Mouse (Mus musculus) embryonic stem cell, embryonic (primary cell): ENCODE data around the gene Ptpn7.

Source experiments
- CTCF ChIA-PET, 4 experiments: fragments of 300-600 bp in 2 of 4; fragments of 350-600 bp in 2 of 4; sonication (Branson Sonifier 250); formaldehyde crosslinking; loops; one replicate each; lab custom pipeline; 2022; ENCODE audit warnings: inconsistent platforms in 2 of 4; lab: Charles Lee
- POLR2A ChIA-PET, 4 experiments: fragments of 300-600 bp in 2 of 4; fragments of 350-600 bp in 2 of 4; sonication (Branson Sonifier 250); formaldehyde crosslinking; loops; one replicate each; lab custom pipeline; 2022; ENCODE audit warnings: antibody characterized with exemption in 4 of 4, inconsistent platforms in 1 of 4; lab: Charles Lee

The Ptpn7 gene

GRCm38 (mm10) chr1:135111271-135111670 lies 21.2 kb upstream of the Ptpn7 start:
- POLR2A ChIA-PET, result interaction anchor here in 3 of 4 experiments (0.6 to 2.3 kb wide), 13 partner anchors 10 to 602 kb away, joined by 3 to 11 read pairs (median 4); partner anchors contain the start of genes Ube2t (in 2 of the 3), Elf3 (in 1 of the 3) and Ptpn7 (in 1 of the 3)

DNA sequence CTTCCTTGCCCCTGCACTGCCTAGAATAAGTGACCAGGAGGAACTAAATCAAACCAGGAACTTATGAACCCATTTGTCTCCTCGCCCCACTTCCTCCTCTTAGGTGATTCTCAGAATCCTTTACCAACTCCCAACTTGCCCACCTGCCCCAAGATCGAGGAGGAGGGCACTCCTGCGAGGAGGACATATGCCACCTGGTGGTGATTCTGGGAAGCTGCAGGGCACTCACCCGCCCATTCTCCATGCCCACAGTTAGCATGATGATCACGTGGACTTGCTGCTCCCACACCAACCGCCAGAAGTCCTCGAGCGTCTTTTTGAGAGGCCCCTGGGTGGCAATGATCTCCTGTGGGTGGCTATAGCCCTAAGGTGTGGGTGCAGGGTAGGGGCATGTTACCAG lies 19.8 kb upstream of the Ptpn7 start:
- ChIA-PET CTCF (interaction anchor here (0.5 to 9.9 kb wide), 27 partner anchors 8 to 952 kb away, joined by 3 to 133 read pairs (median 3); partner anchors contain the start of genes Ptpn7 (in 2 of the 4) and Ube2t (in 1 of the 4)), POLR2A (interaction anchor here in 2 of 4 experiments (0.5 to 0.8 kb wide), 3 partner anchors 8 to 252 kb away, joined by 3 to 4 read pairs (median 4); no protein-coding TSS in a partner anchor)

More at GRCm38 (mm10) chr1:135111271-135111670, 21.2 kb upstream of the Ptpn7 start:
- CTCF ChIA-PET, result interaction anchor here (0.5 to 9.9 kb wide), 25 partner anchors 10 to 991 kb away, joined by 3 to 133 read pairs (median 6); partner anchors contain the start of genes Ptpn7 (in 2 of the 4), Arl8a (in 1 of the 4) and Ppp1r12b (in 1 of the 4)

- ChIA-PET CTCF (interaction anchor here in 2 of 4 experiments (0.6 to 0.8 kb wide), 2 partner anchors 12 to 96 kb away, joined by 3 to 4 read pairs; no protein-coding TSS in a partner anchor), POLR2A (no interaction called here)
Measured at GRCm38 (mm10) chr1:135124573-135125363, 7.7 kb upstream of the Ptpn7 start.

GRCm38 (mm10) chr1:135125990-135126389 lies 6.5 kb upstream of the Ptpn7 start:
- POLR2A ChIA-PET, result interaction anchor here in 2 of 4 experiments (0.5 to 2.8 kb wide), 2 partner anchors 17 to 158 kb away, joined by 5 to 7 read pairs; no protein-coding TSS in a partner anchor
- CTCF ChIA-PET, result interaction anchor here (0.6 to 2.5 kb wide), 4 partner anchors 13 to 429 kb away, joined by 3 to 8 read pairs (median 4); no protein-coding TSS in a partner anchor

- POLR2A ChIA-PET, result interaction anchor here in 2 of 4 experiments (0.9 to 2.8 kb wide), 4 partner anchors 13 to 20 kb away, joined by 4 to 7 read pairs (median 6); partner anchors contain the start of gene Arl8a (in 1 of the 2)
- CTCF ChIA-PET, result interaction anchor here (0.6 to 8.4 kb wide), 6 partner anchors 14 to 428 kb away, joined by 3 to 133 read pairs (median 4); partner anchors contain the start of gene Lgr6 (in 1 of the 4)
Measured at GRCm38 (mm10) chr1:135126443-135127027, 6.0 kb upstream of the Ptpn7 start.

DNA sequence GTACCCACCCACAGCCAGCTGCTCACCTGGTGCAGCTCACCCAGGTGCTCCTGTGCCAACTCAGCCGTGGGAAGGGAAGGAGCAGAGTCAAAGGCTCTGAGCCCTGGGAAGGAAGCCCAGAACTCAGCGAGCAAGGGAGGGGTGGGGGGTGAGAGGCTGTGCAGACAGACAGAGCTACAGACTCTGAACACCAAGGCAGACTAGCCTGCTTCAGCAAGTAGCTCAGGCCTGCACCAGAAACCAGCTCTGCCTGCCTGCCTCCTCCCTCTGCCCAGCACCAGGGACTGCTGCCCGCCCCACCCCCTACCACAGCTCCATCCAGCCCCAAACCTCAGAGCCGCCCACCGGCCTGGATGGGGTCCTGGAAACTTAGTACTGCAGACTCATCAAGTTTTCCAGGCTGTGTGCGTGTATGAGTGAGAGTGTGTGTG lies 4.5 kb upstream of the Ptpn7 start:
- CTCF ChIA-PET, result interaction anchor here (0.5 to 8.4 kb wide), 17 partner anchors 8 to 753 kb away, joined by 3 to 133 read pairs (median 4); partner anchors contain the start of genes Lgr6 (in 2 of the 4) and Arl8a (in 1 of the 4)
- POLR2A ChIA-PET, result interaction anchor here (0.5 to 2.8 kb wide), 16 partner anchors 12 to 374 kb away, joined by 3 to 12 read pairs (median 4); partner anchors contain the start of genes Arl8a (in 1 of the 4) and Lgr6 (in 1 of the 4)

GRCm38 (mm10) chr1:135128986-135129385 lies 3.5 kb upstream of the Ptpn7 start:
- POLR2A ChIA-PET, result interaction anchor here in 3 of 4 experiments (0.6 to 3.0 kb wide), 16 partner anchors 11 to 593 kb away, joined by 3 to 21 read pairs (median 5); partner anchors contain the start of genes Arl8a (in 1 of the 3), Elf3 (in 1 of the 3) and Timm17a (in 1 of the 3)
- CTCF ChIA-PET, result interaction anchor here in 3 of 4 experiments (0.6 to 8.4 kb wide), 12 partner anchors 11 to 677 kb away, joined by 3 to 133 read pairs (median 6); partner anchors contain the start of gene Lgr6 (in 1 of the 3)

GRCm38 (mm10) chr1:135129543-135130183 lies 2.8 kb upstream of the Ptpn7 start:
- POLR2A ChIA-PET, result interaction anchor here in 3 of 4 experiments (0.6 to 4.2 kb wide), 24 partner anchors 10 to 1553 kb away, joined by 3 to 21 read pairs (median 4); partner anchors contain the start of genes Arl8a (in 2 of the 3), Ube2t (in 2 of the 3), Elf3 (in 1 of the 3) and Lgr6 (in 1 of the 3)
- CTCF ChIA-PET, result interaction anchor here in 3 of 4 experiments (0.6 to 8.4 kb wide), 21 partner anchors 9 to 678 kb away, joined by 3 to 133 read pairs (median 5); partner anchors contain the start of genes Arl8a (in 1 of the 3), Elf3 (in 1 of the 3) and Lgr6 (in 1 of the 3)

DNA sequence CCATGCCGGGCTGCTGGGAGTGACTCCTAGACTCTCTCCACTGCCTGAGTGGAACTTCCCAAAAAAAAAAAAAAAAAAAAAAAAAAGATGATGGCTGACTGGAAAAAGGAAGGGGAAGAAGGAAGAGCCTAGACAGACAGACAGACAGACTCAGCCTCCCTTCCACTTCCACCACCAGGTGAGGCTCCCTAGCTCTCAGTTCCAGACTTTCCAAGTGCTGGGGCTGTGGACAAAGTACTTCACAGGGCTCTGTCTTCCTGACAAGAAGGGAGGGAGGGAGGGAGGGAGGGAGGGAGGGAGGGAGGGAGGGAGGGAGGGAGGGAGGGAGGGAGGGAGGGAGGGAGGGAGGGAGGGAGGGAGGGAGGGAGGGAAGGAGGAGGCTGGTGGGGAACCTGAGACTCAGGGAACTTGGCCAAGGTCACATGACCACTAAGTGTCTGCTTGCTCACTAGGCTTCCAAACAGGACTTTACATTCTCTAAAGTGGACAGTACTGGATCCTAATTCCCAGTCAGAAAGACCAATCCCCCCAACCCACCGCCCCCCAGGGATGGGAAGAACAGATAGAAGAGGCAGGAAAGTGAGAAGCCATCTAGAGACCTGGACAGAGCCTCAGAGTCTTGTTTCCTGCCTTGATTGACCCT lies 2.0 kb upstream of the Ptpn7 start:
- CTCF ChIA-PET, result interaction anchor here (0.5 to 8.4 kb wide), 27 partner anchors 9 to 660 kb away, joined by 3 to 133 read pairs (median 3); partner anchors contain the start of genes Arl8a (in 1 of the 4), Elf3 (in 1 of the 4) and Lgr6 (in 1 of the 4)

DNA sequence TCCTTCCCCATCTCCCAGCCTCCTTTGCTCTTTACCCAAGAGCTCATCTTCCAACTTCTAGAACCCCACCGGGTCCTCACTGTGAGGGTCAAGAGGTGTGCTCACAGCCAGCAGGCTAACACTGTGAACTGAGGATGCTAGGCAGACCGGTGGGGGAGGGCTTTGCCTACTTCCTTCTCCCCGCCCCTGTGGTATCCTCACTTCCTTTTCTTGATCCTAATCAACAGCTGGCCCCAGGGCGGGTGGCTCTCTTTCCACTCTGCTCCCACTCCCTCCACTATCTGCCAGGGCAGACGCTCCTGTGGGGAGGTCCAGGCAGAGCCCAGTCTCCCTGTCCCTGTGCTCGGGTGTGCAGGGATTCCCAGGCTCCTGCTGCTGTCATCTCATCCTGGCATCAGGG lies 1.5 kb upstream of the Ptpn7 start:
- POLR2A ChIA-PET, result interaction anchor here (0.7 to 4.2 kb wide), 13 partner anchors 9 to 804 kb away, joined by 3 to 21 read pairs (median 5); partner anchors contain the start of gene Arl8a (in 2 of the 4)
- CTCF ChIA-PET, result interaction anchor here (0.6 to 8.4 kb wide), 10 partner anchors 9 to 660 kb away, joined by 3 to 133 read pairs (median 4); partner anchors contain the start of genes Arl8a (in 1 of the 4) and Lgr6 (in 1 of the 4)

More for the DNA sequence above, 2.0 kb upstream of the Ptpn7 start:
- POLR2A ChIA-PET, result interaction anchor here (0.6 to 4.2 kb wide), 27 partner anchors 9 to 803 kb away, joined by 3 to 21 read pairs (median 4); partner anchors contain the start of genes Arl8a (in 2 of the 4), Ube2t (in 2 of the 4), Elf3 (in 1 of the 4) and Lgr6 (in 1 of the 4)

- POLR2A ChIA-PET, result interaction anchor here (0.6 to 4.2 kb wide), 12 partner anchors 8 to 961 kb away, joined by 3 to 21 read pairs (median 4); partner anchors contain the start of gene Arl8a (in 2 of the 4)
- CTCF ChIA-PET, result interaction anchor here in 3 of 4 experiments (0.6 to 8.4 kb wide), 13 partner anchors 9 to 902 kb away, joined by 3 to 133 read pairs (median 3); partner anchors contain the start of gene Lgr6 (in 1 of the 3)
Measured at GRCm38 (mm10) chr1:135131560-135131959, 940 bp upstream of the Ptpn7 start.

GRCm38 (mm10) chr1:135132893-135133369 lies 431 bp downstream of the Ptpn7 start:
- ChIA-PET CTCF (interaction anchor here (0.6 to 8.4 kb wide), 16 partner anchors 15 to 494 kb away, joined by 3 to 133 read pairs (median 4); partner anchors contain the start of genes Lgr6 (in 1 of the 4) and Shisa4 (in 1 of the 4)), POLR2A (interaction anchor here in 2 of 4 experiments (1.0 to 4.2 kb wide), 10 partner anchors 10 to 170 kb away, joined by 3 to 17 read pairs (median 4); partner anchors contain the start of genes Arl8a (in 2 of the 2), Elf3 (in 1 of the 2) and Ube2t (in 1 of the 2))

DNA sequence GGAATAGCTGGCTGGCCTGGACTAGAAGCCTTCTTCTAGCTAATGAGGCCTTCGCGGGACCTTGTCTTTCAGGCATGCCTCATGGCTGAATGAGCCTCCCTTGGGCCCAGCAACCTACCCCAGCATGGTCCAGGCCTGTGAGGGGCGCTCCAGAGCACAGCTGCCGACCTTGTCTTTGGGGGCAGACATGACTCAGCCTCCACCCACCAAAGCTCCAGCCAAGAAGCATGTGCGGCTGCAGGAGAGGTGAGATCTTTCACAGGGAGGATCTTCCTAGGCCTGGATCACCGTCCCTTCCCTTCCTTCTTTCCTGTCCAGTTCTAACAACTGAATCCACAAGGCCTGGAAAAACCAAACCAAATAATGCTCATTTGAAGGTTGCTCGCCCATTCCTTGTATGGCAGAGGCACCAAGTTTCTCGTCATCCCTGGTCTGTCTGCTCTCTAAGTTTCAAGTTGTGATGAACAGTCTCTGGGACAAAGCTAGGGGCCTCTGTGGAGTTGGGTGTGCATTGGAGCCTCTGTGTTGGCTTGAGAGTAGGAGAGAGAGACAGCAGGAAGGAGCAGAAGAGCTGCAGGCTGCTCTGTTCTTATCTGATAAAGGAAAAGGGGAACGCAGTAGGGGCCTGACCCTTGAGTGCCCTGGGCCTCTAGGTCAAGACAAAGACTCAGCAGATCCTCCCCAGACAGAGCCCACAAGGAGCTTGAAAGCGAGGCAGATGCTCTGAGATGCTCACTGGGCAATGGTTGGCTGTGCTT lies 1.4 kb downstream of the Ptpn7 start:
- POLR2A ChIA-PET, result interaction anchor here (0.5 to 4.2 kb wide), 9 partner anchors 13 to 1936 kb away, joined by 3 to 17 read pairs (median 3); partner anchors contain the start of genes Arl8a (in 1 of the 4), Elf3 (in 1 of the 4), Lgr6 (in 1 of the 4) and Ube2t (in 1 of the 4)
- CTCF ChIA-PET, result interaction anchor here in 3 of 4 experiments (0.5 to 8.4 kb wide), 8 partner anchors 9 to 590 kb away, joined by 3 to 133 read pairs (median 5); partner anchors contain the start of gene Lgr6 (in 1 of the 3)

- CTCF ChIA-PET, result interaction anchor here (0.6 to 8.4 kb wide), 9 partner anchors 19 to 499 kb away, joined by 3 to 133 read pairs (median 4); partner anchors contain the start of gene Lgr6 (in 1 of the 4)
- POLR2A ChIA-PET, result interaction anchor here in 2 of 4 experiments (0.6 to 2.6 kb wide), 5 partner anchors 12 to 794 kb away, joined by 3 to 7 read pairs (median 3); partner anchors contain the start of genes Arl8a (in 1 of the 2) and Lgr6 (in 1 of the 2)
Measured at GRCm38 (mm10) chr1:135135111-135135787, 2.7 kb downstream of the Ptpn7 start.
